In genomic region chr10:95557337-95557828, GRCm38 (mm10) we compare ENCODE assay signal across 8 mouse cellular contexts. TPM values are rescaled to one million over a fixed set of nuclear protein-coding genes. Genes with fewer than 3 reads are reported as not detected.
DNase-seq lines count a peak whose midpoint lies in the region; ATAC-seq lines count a peak whose summit lies in the region.

No protein-coding gene starts in this region.

- H3K27ac ChIP-seq in liver, embryonic 12.5 days = no peak overlapping the region

- H3K4me1 ChIP-seq in liver, embryonic 12.5 days = peaks cover 89% of the 10 kb centered on the region

- no peak overlapping the region for H3K9ac ChIP-seq in liver, embryonic 12.5 days

- intact Hi-C loops in heart, postnatal 36 days (cut with DNase I) = loop anchor here (1.0 to 2.0 kb wide), 2 partner anchors 215 to 301 kb away; no protein-coding TSS in a partner anchor

- no peaks in the 10 kb centered on the region for H3K9me3 ChIP-seq in liver, embryonic 12.5 days (replicated peaks)

- H3K4me3 ChIP-seq in liver, embryonic 12.5 days = no peak overlapping the region

- H3K27me3 ChIP-seq in liver, embryonic 12.5 days (replicated peaks) = no peaks in the 10 kb centered on the region

- ATAC-seq in liver, embryonic 12.5 days = peak; percentile 48; the same call in 1 of the 2 replicates

- peak; percentile 86 for DNase-seq in heart, adult 11 months
- DNase-seq in heart, postnatal 36 days = no peak
- peak; percentile 53 for DNase-seq in 3T3-L1 (ENCODE audit: low read depth, low spot score)
- peak; percentile 69 for DNase-seq in NIH3T3 (ENCODE audit: low read depth)
- no peak for DNase-seq in gastrocnemius, postnatal 4 days (ENCODE audit: low spot score in 2 of 2)
- no peak for DNase-seq in gastrocnemius, postnatal 25 days
- no peak for DNase-seq in layer of hippocampus, adult 8-10 months (ENCODE audit: low spot score in 2 of 2)

- H3K4me2 ChIP-seq in liver, embryonic 12.5 days = peak overlapping the region; percentile 24; the same call in 1 of the 2 replicates

- WGBS in liver, embryonic 12.5 days (ENCODE audit: insufficient replicate concordance) = 80% methylated on average over 5 of the region's 5 CpGs

- H3K36me3 ChIP-seq in liver, embryonic 12.5 days = peaks cover 96% of the 10 kb centered on the region

RNA-seq across cellular contexts. Expression of gene Nudt4, which starts 6.6 kb away (rescaled TPM):
- total RNA-seq in heart, postnatal 36 days (2021) = 100 to 1,000 TPM; 245 to 277 TPM
- 130 and 134 TPM in 2 replicates for polyA plus RNA-seq in liver, embryonic 12.5 days (2016; fragmentation: Nextera tagmentation; extraction: Ambion mirVana)
- total RNA-seq in gastrocnemius, postnatal 4 days (2021) = 100 to 1,000 TPM; 213 to 216 TPM
- 100 to 1,000 TPM; 179 to 274 TPM for total RNA-seq in gastrocnemius, postnatal 25 days (2021)
- 10 to 100 TPM; 72.5 to 74.3 (median 73.6) TPM for total RNA-seq in layer of hippocampus, adult 8-10 months (2022)

RNA-seq across cellular contexts. Expression of gene Ube2n, which starts 42.4 kb away (rescaled TPM):
- total RNA-seq in heart, postnatal 36 days (2021) = 10 to 100 TPM; 88.0 to 92.7 TPM
- 191 and 193 TPM in 2 replicates for polyA plus RNA-seq in liver, embryonic 12.5 days (2016; fragmentation: Nextera tagmentation; extraction: Ambion mirVana)
- 100 to 1,000 TPM; 127 to 128 TPM for total RNA-seq in gastrocnemius, postnatal 4 days (2021)
- total RNA-seq in gastrocnemius, postnatal 25 days (2021) = 10 to 100 TPM; 66.4 to 73.6 TPM
- total RNA-seq in layer of hippocampus, adult 8-10 months (2022) = 100 to 1,000 TPM; 176 to 226 (median 205) TPM

RNA-seq across cellular contexts. Expression of gene Mrpl42, which starts 55.6 kb away (rescaled TPM):
- total RNA-seq in heart, postnatal 36 days (2021) = 100 to 1,000 TPM; 436 to 467 TPM
- 248 and 264 TPM in 2 replicates for polyA plus RNA-seq in liver, embryonic 12.5 days (2016; fragmentation: Nextera tagmentation; extraction: Ambion mirVana)
- 100 to 1,000 TPM; 155 to 161 TPM for total RNA-seq in gastrocnemius, postnatal 4 days (2021)
- 100 to 1,000 TPM; 285 to 318 TPM for total RNA-seq in gastrocnemius, postnatal 25 days (2021)
- 10 to 100 TPM; 66.9 to 73.8 (median 71.5) TPM for total RNA-seq in layer of hippocampus, adult 8-10 months (2022)

Comparison
In these comparisons a context has a peak if more than half of its experiments do, and no peak if none do; other contexts are left out.
1. DNase-seq: peak in heart, adult 11 months (single experiment), 3T3-L1 (single experiment) and NIH3T3 (single experiment); none in heart, postnatal 36 days (0 of 2), gastrocnemius, postnatal 4 days (0 of 2), gastrocnemius, postnatal 25 days (single experiment) and layer of hippocampus, adult 8-10 months (0 of 2).